Mouse (Mus musculus) ES-E14 (cell line): ENCODE results near the gene Scn7a. TPM values are rescaled to one million over a fixed set of nuclear protein-coding genes. Genes with fewer than 3 reads are reported as not detected.
A peak's percentile ranks its signal among the peaks of the same experiment; 100 is the strongest.

Source experiments
- DNase-seq: peaks from one replicate; pipeline ENCODE4 v3.0.0-alpha.2; 2013; ENCODE audit warnings: low read depth, low spot score
- H3K27ac ChIP-seq: 2 replicates; pipeline ENCODE4 v1.5.1; 2012; ENCODE audit warnings: low read depth, mild to moderate bottlenecking, low read length, moderate library complexity, mixed read lengths; ENCODE audit not compliant: poor library complexity, insufficient read depth, severe bottlenecking
- H3K36me3 ChIP-seq: 2 replicates; pipeline ENCODE4 v1.6.1; 2012; ENCODE audit warnings: mild to moderate bottlenecking, low read length, moderate library complexity, mixed read lengths; ENCODE audit not compliant: control insufficient read depth, poor library complexity, insufficient read depth, severe bottlenecking
- H3K4me1 ChIP-seq, 2 experiments: fragments of 150-350 bp in 1 of 2; sonication (generic) in 1 of 2; 2 replicates each; pipeline ENCODE4 v1.6.1; 2012; ENCODE audit warnings: low read length in 2 of 2, mild to moderate bottlenecking in 1 of 2, mixed read lengths in 1 of 2; ENCODE audit not compliant: control insufficient read depth in 2 of 2, insufficient read depth in 2 of 2, poor library complexity in 1 of 2
- H3K4me3 ChIP-seq, 2 experiments: fragments of 150-350 bp in 1 of 2; sonication (generic) in 1 of 2; 2 replicates each; pipeline ENCODE4 v1.5.1; 2012; ENCODE audit warnings: low read length in 2 of 2, low read depth in 1 of 2, mild to moderate bottlenecking in 1 of 2, mixed read lengths in 1 of 2; ENCODE audit not compliant: insufficient read depth in 1 of 2, poor library complexity in 1 of 2, severe bottlenecking in 1 of 2
- H3K9ac ChIP-seq: 2 replicates; pipeline ENCODE4 v1.6.1; 2012; ENCODE audit warnings: low read depth, mild to moderate bottlenecking, low read length, mixed read lengths; ENCODE audit not compliant: poor library complexity, insufficient read depth, severe bottlenecking
- H3K9me3 ChIP-seq: fragments of 150-350 bp; sonication (generic); 2 replicates; pipeline ENCODE4 v1.6.1; 2012; ENCODE audit warnings: low read depth, mild to moderate bottlenecking, low read length; ENCODE audit not compliant: control insufficient read depth, insufficient read depth
- CHD2 ChIP-seq: IDR thresholded peaks from 2 replicates; pipeline ENCODE4 v1.6.1; 2014; ENCODE audit warnings: mild to moderate bottlenecking, low read depth, low read length, inconsistent platforms
- HCFC1 ChIP-seq: IDR thresholded peaks from 2 replicates; pipeline ENCODE4 v1.6.1; 2012; ENCODE audit warnings: low read length, inconsistent platforms, borderline replicate concordance; ENCODE audit not compliant: insufficient read depth
- MAFK ChIP-seq: IDR thresholded peaks from 2 replicates; pipeline ENCODE4 v1.6.1; 2014; ENCODE audit warnings: mild to moderate bottlenecking, low read depth, low read length, inconsistent platforms; ENCODE audit not compliant: insufficient read depth
- ZC3H11A ChIP-seq: IDR thresholded peaks from 2 replicates; pipeline ENCODE4 v1.6.1; 2012; ENCODE audit warnings: low read depth, mild to moderate bottlenecking, inconsistent platforms, low read length, borderline replicate concordance
- ZNF384 ChIP-seq: IDR thresholded peaks from 2 replicates; pipeline ENCODE4 v1.6.1; 2012; ENCODE audit warnings: low read depth, low read length, inconsistent platforms
- in situ Hi-C, 2 experiments: fragments of 600-800 bp; cut with MboI; formaldehyde crosslinking; loops; one replicate each; pipeline ENCODE4 v1.15.1; 2025; ENCODE audit warnings: low sequenced_read_pairs in 2 of 2, inconsistent platforms in 1 of 2; ENCODE audit not compliant: unreplicated experiment in 2 of 2
- total RNA-seq: library from RNA; depleted of rRNA; stranded (reverse); fragments of 300-350 nt; gene quantifications from 2 replicates; pipeline ENCODE4 v1.2.3, GENCODE M21; 2012

Scn7a gene
- total RNA-seq, 1 experiment = not detected

DNA sequence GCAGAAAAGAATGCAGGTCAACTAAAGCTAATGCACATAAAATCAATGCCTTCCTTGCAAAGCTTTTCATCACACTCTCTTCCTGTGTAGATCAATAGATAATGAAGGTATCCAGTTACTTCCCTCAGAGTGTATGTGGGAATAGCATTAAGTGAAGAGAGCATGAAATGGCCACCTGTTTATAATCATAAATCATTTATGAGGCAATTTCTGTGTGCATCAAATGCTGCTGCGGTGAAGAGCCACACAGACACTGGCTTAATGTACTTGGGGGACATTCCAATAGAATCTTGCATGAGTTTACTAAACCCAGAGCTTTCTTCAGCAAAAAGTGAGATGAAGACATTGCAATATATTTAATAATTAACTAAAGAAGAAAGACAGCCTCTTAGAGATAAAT lies 122.7 kb downstream of the Scn7a start:
- H3K36me3 ChIP-seq = no peaks in the 10 kb centered on the region
- no peak overlapping the region for H3K27ac ChIP-seq
- in situ Hi-C loops = no loop called here
- no peak for DNase-seq
- no peak overlapping the region for H3K9ac ChIP-seq
- H3K4me1 ChIP-seq = no peaks in the 10 kb centered on the region
- no peak for TF ChIP-seq MAFK
- no peak for TF ChIP-seq HCFC1
- TF ChIP-seq ZC3H11A = no peak
- TF ChIP-seq ZNF384 = no peak
- TF ChIP-seq CHD2 = no peak
- H3K4me3 ChIP-seq = no peak overlapping the region
- no peaks in the 10 kb centered on the region for H3K9me3 ChIP-seq

DNA sequence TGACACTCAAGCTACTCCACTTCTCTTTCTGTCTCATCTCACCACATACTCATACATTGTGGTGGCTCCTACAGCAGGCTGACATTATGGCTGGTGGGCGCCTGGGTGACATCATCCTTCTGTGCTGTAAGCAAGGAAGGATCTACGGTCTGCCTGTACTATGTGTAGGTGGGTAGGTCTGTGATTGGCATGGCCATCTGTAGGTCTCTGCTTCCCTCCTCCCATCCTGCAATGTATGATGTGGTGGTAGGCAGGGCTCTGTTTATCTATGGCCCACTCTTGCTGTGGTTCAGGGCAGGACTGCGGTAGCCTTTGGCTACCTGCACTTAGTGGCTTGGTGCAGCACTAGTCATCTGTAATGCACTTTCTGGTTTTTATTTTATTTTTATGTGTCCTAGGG lies 128.3 kb downstream of the Scn7a start:
- DNase-seq = no peak
- Histone ChIP-seq H3K9ac (no peak overlapping the region), H3K4me1 (no peaks in the 10 kb centered on the region), H3K4me3 (no peak overlapping the region), H3K27ac (no peak overlapping the region), H3K9me3 (no peaks in the 10 kb centered on the region), H3K36me3 (no peaks in the 10 kb centered on the region)
- in situ Hi-C loops = no loop called here
- TF ChIP-seq CHD2 = no peak
- TF ChIP-seq MAFK = no peak
- no peak for TF ChIP-seq ZC3H11A
- no peak for TF ChIP-seq ZNF384
- no peak for TF ChIP-seq HCFC1

- Histone ChIP-seq H3K27ac (no peak overlapping the region), H3K9ac (no peak overlapping the region), H3K36me3 (no peaks in the 10 kb centered on the region), H3K9me3 (no peaks in the 10 kb centered on the region), H3K4me3 (no peak overlapping the region), H3K4me1 (no peaks in the 10 kb centered on the region)
- DNase-seq = no peak
- in situ Hi-C loops = no loop called here
- TF ChIP-seq ZNF384 (no peak), HCFC1 (no peak), ZC3H11A (no peak)
Observed at GRCm38 (mm10) chr2:66655431-66655830, 129.3 kb downstream of the Scn7a start.

GRCm38 (mm10) chr2:66644384-66644783 lies 140.3 kb downstream of the Scn7a start:
- no peak for DNase-seq
- H3K4me1 ChIP-seq = no peaks in the 10 kb centered on the region
- no peaks in the 10 kb centered on the region for H3K36me3 ChIP-seq
- H3K4me3 ChIP-seq = no peak overlapping the region
- in situ Hi-C loops = loop anchor here in 1 of 2 experiments (10.0 kb wide), 2 partner anchors 120 to 170 kb away; no protein-coding TSS in a partner anchor
- no peak overlapping the region for H3K27ac ChIP-seq
- TF ChIP-seq ZC3H11A = 0 out of 2 replicates have a peak, but pooled peaks have one; percentile 14
- no peak for TF ChIP-seq MAFK
- H3K9me3 ChIP-seq = no peaks in the 10 kb centered on the region
- H3K9ac ChIP-seq = no peak overlapping the region

DNA sequence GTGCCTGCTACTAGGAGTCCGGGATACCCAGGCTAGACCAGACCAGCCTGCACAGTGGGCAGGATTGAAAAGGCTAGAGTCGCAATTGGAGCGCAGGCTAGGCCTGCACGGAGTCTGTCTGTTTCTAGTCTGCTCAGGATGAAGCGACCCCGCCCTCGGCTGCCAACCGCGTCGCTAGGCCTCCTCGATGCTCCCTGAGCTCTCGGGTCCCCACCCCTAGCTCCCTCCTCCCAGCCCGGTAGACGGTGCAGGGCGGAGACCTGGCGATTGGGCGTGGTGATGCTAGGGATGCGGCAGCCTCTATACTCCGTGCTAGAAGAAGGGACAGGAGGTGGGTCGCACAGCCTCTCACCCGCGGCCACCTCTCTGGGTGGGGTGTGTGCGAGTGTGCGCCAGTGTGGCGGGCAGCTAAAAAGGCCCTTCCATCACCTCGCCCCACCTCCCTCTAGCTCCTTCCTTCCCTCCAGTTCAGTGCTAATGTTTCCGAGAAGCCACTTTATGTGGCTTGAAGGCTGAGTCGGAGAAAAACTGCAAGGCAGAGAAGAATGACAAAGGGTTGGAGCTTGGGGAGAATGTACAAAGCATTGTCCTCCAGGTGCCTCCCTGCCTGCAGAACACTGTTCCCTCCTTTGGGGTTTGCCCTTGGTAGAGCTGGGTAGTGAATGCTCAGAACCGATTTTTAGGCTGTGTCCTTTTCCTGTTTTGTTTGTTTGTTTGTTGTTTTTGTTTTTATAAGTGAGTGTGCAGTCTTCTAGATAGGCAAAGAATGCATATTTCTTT lies 149.9 kb downstream of the Scn7a start, which contains the start of gene Scn9a:
Scn9a (minus strand) TSS at position 383 of the 780 bp plus-strand sequence.
- DNase-seq = peak; percentile 62
- no peak within 1 kb of the TSS for H3K27ac ChIP-seq
- H3K4me1 ChIP-seq = 0 out of 4 replicates have a peak, but pooled peaks cover 1 to 2% of the 10 kb centered on the region in 2 experiments
- H3K9ac ChIP-seq = no peak within 1 kb of the TSS
- H3K4me3 ChIP-seq = peak within 1 kb of the TSS; percentile 47 to 57
- no peaks in the 10 kb centered on the region for H3K9me3 ChIP-seq
- in situ Hi-C loops = no loop called here
- TF ChIP-seq HCFC1 = no peak
- no peak; the same call in 1 of the 2 replicates for TF ChIP-seq ZNF384
- TF ChIP-seq ZC3H11A = no peak
- TF ChIP-seq MAFK = no peak; the same call in 1 of the 2 replicates
- no peak for TF ChIP-seq CHD2
- H3K36me3 ChIP-seq = no peaks in the 10 kb centered on the region
